Mouse (Mus musculus) testis, adult 2 months (tissue): Measurements from ENCODE around the gene Chchd10. TPM values are rescaled to one million over a fixed set of nuclear protein-coding genes. Genes with fewer than 3 reads are reported as not detected.

ENCODE experiments used
- H3K27ac ChIP-seq: fragments of 200-500 bp; 2 replicates; pipeline ENCODE4 v1.5.1; 2012; ENCODE audit warnings: low read depth, low read length; ENCODE audit not compliant: control insufficient read depth, insufficient read depth
- H3K27me3 ChIP-seq: fragments of 200-500 bp; 2 replicates; pipeline ENCODE4 v1.6.1; 2012; ENCODE audit warnings: mild to moderate bottlenecking, low read length, moderate library complexity; ENCODE audit not compliant: control insufficient read depth, insufficient read depth
- H3K36me3 ChIP-seq: fragments of 200-500 bp; 2 replicates; pipeline ENCODE4 v1.6.1; 2012; ENCODE audit warnings: mild to moderate bottlenecking, low read length; ENCODE audit not compliant: control insufficient read depth, insufficient read depth
- H3K4me1 ChIP-seq: fragments of 200-500 bp; 2 replicates; pipeline ENCODE4 v1.6.1; 2012; ENCODE audit warnings: low read length; ENCODE audit not compliant: control insufficient read depth, insufficient read depth
- H3K4me3 ChIP-seq: fragments of 200-500 bp; 2 replicates; pipeline ENCODE4 v1.5.1; 2012; ENCODE audit warnings: low read depth, mild to moderate bottlenecking, low read length, moderate library complexity, mixed read lengths; ENCODE audit not compliant: control insufficient read depth
- CTCF ChIP-seq: fragments of 200-500 bp; IDR thresholded peaks from 2 replicates; pipeline ENCODE4 v1.5.1; 2012; ENCODE audit warnings: low read depth, mild to moderate bottlenecking, inconsistent platforms, low read length, moderate library complexity; ENCODE audit not compliant: control insufficient read depth, insufficient read depth, insufficient replicate concordance
- POLR2A ChIP-seq: fragments of 200-500 bp; IDR thresholded peaks from 2 replicates; pipeline ENCODE4 v1.6.1; 2012; ENCODE audit warnings: low read depth, mild to moderate bottlenecking, inconsistent platforms, low read length, moderate library complexity; ENCODE audit not compliant: control insufficient read depth
- polyA plus RNA-seq: library from polyadenylated mRNA; depleted of rRNA; stranded (reverse); fragments of >200 nt; gene quantifications from 2 replicates; pipeline ENCODE4 v1.2.3, GENCODE M21; 2012; rRNA removed

Chchd10 gene
- polyA plus RNA-seq, 1 experiment = 64.5 TPM

DNA sequence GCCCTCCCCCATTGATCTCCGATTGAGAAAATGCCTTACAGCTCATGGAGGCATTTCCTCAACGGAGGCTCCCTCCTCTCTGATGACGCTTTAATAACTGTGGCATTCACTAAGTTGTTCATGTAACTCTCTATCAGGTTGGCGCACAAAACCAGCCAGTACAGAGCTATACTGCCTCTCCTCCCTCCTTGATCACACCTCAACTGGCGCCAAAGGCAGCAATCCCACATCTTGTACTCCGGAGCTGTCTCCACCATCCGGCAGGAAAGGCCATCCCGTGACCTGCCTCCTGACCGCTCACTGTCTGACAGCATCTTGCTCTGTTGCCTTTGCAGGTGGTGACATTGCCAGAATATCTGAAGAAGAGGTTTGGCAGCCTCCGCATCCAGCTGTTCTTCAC is 40.9 kb downstream of the Chchd10 start:
- no peaks in the 10 kb centered on the region for H3K27me3 ChIP-seq
- TF ChIP-seq CTCF = no peak
- H3K4me1 ChIP-seq = no peaks in the 10 kb centered on the region; the same call in 1 of the 2 replicates
- no peaks in the 10 kb centered on the region; the same call in 1 of the 2 replicates for H3K36me3 ChIP-seq
- H3K27ac ChIP-seq = no peak overlapping the region
- no peak overlapping the region for H3K4me3 ChIP-seq

DNA sequence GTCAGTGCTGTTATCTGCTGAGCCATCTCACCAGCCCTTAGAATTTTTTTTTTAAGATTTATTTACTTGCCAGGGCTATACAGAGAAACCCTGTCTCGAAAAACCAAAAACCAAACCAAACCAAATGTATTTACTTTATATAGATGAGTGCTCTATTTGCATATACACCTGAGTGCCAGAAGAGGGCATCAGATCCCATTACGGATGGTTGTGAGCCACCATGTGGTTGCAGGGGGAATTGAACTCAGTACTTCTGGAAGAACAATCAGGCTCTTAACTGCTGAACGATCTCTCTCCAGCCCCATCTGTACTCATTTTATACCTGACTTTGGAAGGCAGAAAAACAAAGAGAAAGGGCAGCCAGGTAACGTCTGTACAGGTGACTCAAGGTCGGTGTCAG is 42.3 kb downstream of the Chchd10 start:
- Histone ChIP-seq H3K36me3 (no peaks in the 10 kb centered on the region; the same call in 1 of the 2 replicates), H3K4me1 (no peaks in the 10 kb centered on the region), H3K4me3 (no peak overlapping the region), H3K27me3 (no peaks in the 10 kb centered on the region), H3K27ac (no peak overlapping the region)
- no peak for TF ChIP-seq CTCF
- no peak for TF ChIP-seq POLR2A

DNA sequence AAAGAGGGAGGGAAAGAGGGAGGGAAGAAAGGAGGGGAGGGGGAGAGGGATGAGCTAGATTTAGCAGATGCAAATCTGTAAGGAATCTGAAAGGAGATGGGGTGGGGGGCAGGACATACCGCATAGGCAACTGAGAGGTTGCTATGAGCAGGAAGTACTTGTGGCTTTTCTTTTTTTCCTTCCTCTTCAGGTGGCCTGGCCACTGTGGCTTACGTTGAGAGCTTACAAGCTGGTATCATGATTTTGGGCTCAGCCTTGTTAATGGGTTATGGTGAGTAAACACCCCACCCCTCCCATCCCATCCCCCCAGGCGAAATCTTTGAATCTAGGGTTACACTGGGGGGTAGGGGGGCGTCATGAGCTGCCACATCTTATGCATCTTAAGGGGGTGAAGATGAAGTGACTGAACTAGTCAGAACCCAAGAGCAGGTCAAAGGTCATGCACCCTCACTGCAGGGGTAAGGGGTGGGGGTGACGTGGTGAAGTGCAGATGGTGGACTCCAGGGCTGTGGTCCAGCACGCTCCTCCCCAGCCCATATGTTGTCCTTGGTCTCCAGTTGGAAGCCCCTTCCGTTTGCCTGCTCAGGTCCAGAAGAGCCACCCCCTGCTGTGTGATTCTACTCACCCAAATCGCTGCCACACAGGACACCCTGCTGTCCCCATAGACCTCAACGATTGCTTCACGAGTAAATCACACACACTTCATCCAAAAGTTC is 45.3 kb downstream of the Chchd10 start:
- Histone ChIP-seq H3K27me3 (no peaks in the 10 kb centered on the region), H3K36me3 (no peaks in the 10 kb centered on the region; the same call in 1 of the 2 replicates), H3K4me1 (no peaks in the 10 kb centered on the region), H3K4me3 (no peak overlapping the region), H3K27ac (no peak overlapping the region)
- TF ChIP-seq CTCF (no peak), POLR2A (no peak)

DNA sequence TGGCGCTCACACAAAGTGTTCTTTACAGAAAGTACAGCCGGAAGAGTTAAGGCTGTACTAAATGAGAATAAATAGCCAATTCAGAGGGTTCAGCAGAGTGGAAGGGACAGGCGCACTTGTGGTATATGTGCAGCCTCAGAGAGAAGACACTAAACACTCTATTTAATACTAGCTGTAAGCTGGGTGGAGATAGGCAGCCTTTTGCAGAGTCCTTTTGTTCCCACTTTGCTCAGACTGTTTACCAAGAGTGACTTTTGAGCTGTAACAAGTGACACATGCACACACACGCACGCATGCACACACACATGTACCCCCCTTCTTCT is 45.9 kb downstream of the Chchd10 start:
- H3K27ac ChIP-seq = no peak overlapping the region
- H3K36me3 ChIP-seq = no peaks in the 10 kb centered on the region; the same call in 1 of the 2 replicates
- TF ChIP-seq POLR2A (no peak), CTCF (no peak)
- H3K4me1 ChIP-seq = no peaks in the 10 kb centered on the region
- no peak overlapping the region for H3K4me3 ChIP-seq
- H3K27me3 ChIP-seq = no peaks in the 10 kb centered on the region

DNA sequence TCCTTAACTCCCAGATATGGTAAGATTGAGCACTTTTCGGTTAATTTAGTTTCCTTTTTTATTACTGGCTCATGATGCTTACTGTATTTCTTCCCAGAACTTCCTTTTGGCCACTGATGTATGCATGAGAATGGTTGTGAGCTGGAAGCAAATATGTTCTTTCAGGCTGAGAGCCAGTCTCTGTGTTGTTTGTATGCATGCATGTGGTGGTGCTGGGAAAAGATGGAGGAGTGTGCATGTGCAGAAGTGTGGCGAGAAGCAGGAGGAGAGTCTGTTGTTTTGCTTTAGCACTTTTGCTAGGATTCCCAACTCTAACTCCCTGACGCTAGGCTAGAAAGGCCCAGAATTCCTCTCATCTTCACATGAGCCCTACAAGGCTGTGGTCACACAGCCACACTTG is 46.5 kb downstream of the Chchd10 start:
- H3K36me3 ChIP-seq = no peaks in the 10 kb centered on the region; the same call in 1 of the 2 replicates
- TF ChIP-seq CTCF (no peak), POLR2A (no peak)
- H3K4me1 ChIP-seq = no peaks in the 10 kb centered on the region
- no peaks in the 10 kb centered on the region for H3K27me3 ChIP-seq
- no peak overlapping the region for H3K27ac ChIP-seq
- H3K4me3 ChIP-seq = no peak overlapping the region

Other genes starting within 250 kb of the Chchd10 start
- gene Cabin1, start 168.8 kb upstream of the Chchd10 start, polyA plus RNA-seq = 19.7 and 20.0 TPM in 2 replicates
- 310 and 393 TPM in 2 replicates for gene Ddt, start 159.7 kb upstream of the Chchd10 start, polyA plus RNA-seq
- 0.19 TPM in 1 of 2 replicates, not detected in the other for gene Gm20441, start 152.2 kb upstream of the Chchd10 start, polyA plus RNA-seq
- 40.0 and 41.9 TPM in 2 replicates for gene Gstt3, start 151.7 kb upstream of the Chchd10 start, polyA plus RNA-seq
- gene Gstt1, start 134.5 kb upstream of the Chchd10 start, polyA plus RNA-seq = 7.0 and 8.9 TPM in 2 replicates
- 500 and 561 TPM in 2 replicates for gene Gstt4, start 110.6 kb upstream of the Chchd10 start, polyA plus RNA-seq
- 159 and 168 TPM in 2 replicates for gene Gstt2, start 95.7 kb upstream of the Chchd10 start, polyA plus RNA-seq
- 261 and 275 TPM in 2 replicates for gene Mif, start 72.9 kb upstream of the Chchd10 start, polyA plus RNA-seq
- 120 and 145 TPM in 2 replicates for gene Derl3, start 39.7 kb upstream of the Chchd10 start, polyA plus RNA-seq
- gene Smarcb1, start 11.5 kb upstream of the Chchd10 start, polyA plus RNA-seq = 41.7 and 43.9 TPM in 2 replicates
- gene Mmp11, start 3.4 kb downstream of the Chchd10 start, polyA plus RNA-seq = 6.9 and 7.5 TPM in 2 replicates
- gene Gm867, start 7.5 kb downstream of the Chchd10 start, polyA plus RNA-seq = 1.1 and 1.3 TPM in 2 replicates
- gene Vpreb3, start 9.9 kb downstream of the Chchd10 start, polyA plus RNA-seq = 1.2 and 2.3 TPM in 2 replicates
- gene Gm5134, start 21.4 kb downstream of the Chchd10 start, polyA plus RNA-seq = 20.6 and 22.2 TPM in 2 replicates
- 3.8 and 4.9 TPM in 2 replicates for gene Zfp280b, start 99.5 kb downstream of the Chchd10 start, polyA plus RNA-seq
- gene Slc5a4b, start 177.8 kb downstream of the Chchd10 start, polyA plus RNA-seq = 4.8 and 5.5 TPM in 2 replicates
- 0.37 and 0.53 TPM in 2 replicates for gene Slc5a4a, start 214.3 kb downstream of the Chchd10 start, polyA plus RNA-seq